Mouse (Mus musculus): ENCODE measurements around the gene Coro2b. TPM values are rescaled to one million over a fixed set of nuclear protein-coding genes. Genes with fewer than 3 reads are reported as not detected.

The Coro2b gene
- total RNA-seq (2021), result 1 to 10 TPM; 5.1 to 6.5 TPM
- long read RNA-seq, experiment 1, result 0 reads
- long read RNA-seq, experiment 2, result 0 reads

GRCm38 (mm10) chr9:62536655-62537631 is at the start of gene Coro2b:
Gene Coro2b, minus strand, starts transcription at chr9:62537044.
- DNase-seq, result peak; percentile 82

DNA sequence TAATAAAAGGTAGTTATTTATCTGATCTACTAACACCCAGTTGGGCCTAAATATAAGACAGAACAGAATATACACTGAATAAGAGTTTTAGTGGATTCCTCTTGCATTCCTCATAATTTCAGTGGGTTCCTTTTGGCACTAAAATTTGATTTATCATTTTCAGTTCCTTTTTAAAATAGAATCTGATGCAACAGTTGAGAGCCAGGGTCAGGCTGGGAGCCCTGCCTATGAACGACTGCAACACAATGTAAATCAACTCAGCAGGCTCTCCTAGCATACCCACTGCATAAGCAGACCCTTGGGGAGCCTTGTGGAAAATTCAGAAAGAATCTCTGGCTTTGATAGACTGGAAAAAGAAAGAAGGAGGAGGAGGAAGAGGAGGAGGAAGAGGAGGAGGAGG is 40.7 kb upstream of the Coro2b start:
- no peak for DNase-seq

GRCm38 (mm10) chr9:62569121-62569520 is 32.3 kb upstream of the Coro2b start:
- DNase-seq, result peak; percentile 43

- DNase-seq, result no peak
These were observed 31.0 kb upstream of the Coro2b start for GRCm38 (mm10) chr9:62567818-62568217.

- no peak for DNase-seq
These were observed 25.4 kb upstream of the Coro2b start for GRCm38 (mm10) chr9:62562236-62562635.

DNA sequence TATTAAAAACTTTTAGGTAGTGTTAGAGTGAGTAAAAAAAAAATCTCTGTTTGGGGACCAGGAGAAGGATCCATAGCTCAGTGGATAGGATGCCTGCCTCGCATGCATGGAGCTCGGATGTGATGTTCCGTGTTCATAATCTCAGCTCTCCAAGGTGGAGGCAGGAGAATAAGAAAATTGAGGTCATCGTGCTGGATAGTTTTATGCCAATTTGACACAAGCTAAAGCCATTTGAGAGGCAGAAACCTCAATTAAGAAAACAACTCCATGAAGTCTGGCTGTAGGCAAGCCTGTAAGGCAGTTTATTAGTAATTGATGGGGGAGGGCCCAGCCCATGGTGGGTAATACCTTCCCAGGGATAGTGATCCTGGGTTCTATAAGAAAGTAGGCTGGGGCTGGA is 23.6 kb upstream of the Coro2b start:
- DNase-seq, result no peak

- DNase-seq, result peak; percentile 87
These were observed 23.2 kb upstream of the Coro2b start for GRCm38 (mm10) chr9:62560006-62560405.

DNA sequence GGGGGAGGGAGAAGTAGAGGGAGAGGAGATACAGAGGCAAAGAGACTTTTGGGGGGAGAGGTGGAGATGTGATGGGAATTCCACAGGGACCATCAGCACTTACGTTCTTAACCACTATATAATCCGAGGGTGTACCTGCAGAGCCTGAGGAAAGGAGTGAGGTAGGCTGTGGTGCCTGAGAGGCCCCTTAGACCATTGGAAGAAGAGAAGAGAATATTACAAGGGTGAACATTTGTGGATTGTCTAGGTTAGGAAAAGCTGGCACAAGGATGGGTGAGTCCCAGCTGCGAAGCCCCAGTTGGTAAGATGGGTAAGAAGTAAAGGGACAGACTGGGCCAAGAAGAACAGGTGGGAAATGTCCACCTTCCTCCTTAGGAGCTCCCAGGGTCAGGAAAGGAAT is 22.6 kb upstream of the Coro2b start:
- no peak for DNase-seq

DNA sequence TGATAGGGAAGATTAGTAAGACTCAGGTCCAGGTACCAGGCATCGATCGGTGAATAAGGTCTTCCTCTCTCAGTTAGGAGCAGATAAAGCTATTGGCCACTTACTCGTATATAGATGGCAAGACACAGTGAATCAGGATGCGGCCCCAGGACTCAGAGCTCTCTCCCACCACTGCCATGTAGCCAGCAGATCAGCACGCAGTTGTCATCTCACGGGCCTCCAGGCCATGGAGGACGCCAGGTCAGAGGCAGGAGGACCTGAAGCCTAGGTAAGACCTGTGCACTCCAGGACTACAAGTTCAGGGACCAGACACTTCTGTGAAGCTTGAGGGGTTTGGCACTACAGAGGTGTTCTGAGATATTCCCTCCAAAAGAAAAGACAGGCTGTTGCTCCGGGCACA is 21.2 kb upstream of the Coro2b start:
- DNase-seq, result no peak

GRCm38 (mm10) chr9:62556748-62557147 is 19.9 kb upstream of the Coro2b start:
- no peak for DNase-seq

- no peak for DNase-seq
These were observed 18.5 kb upstream of the Coro2b start for GRCm38 (mm10) chr9:62555258-62555856.

DNA sequence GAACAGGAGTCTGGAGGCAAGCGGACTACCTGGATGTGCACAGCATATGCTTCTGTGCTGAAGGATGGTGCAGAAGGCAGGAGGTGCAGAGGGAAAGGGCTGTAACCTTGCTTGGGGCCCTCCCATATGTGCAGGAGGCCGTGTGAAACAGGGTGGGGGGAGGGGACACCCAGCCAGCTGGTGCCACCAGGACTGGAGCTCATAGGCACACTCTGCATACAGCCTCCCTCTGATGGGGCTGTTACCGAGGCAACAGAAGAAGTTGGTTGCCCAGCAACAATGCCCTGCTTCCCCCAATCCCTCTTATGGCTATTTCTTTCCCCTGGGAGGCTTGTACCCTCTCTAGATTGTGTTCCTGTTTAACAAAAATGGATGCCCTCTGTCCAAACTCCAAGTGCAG is 17.8 kb upstream of the Coro2b start:
- no peak for DNase-seq

DNA sequence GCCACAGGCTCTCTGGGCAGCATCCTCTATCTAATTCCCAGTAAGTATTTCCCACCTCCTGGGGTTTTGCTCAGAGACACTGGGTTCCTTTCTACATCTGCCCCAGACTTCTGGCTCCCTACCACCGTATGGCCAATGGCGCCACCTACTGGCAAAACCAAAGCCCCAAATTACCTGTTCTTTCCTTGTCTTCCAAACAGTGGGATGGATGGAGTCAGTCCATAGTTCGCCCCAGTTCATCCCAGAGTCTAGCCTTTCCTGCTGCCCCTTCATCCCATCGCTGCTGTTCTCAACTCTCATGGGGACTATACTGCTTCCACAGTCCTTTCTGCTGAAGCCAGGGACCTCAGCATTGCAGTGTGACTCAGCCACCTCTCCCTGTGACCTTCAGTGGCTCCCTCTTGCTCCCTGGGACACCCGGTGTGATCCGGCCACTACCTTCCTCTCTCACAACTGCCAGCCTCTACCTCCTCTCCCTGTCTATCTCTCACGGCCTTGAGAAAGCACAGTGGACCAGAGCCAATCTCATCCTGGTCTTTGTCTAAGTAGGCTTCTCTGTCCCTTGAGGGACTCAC is 16.6 kb upstream of the Coro2b start:
- peak; percentile 44 for DNase-seq

DNA sequence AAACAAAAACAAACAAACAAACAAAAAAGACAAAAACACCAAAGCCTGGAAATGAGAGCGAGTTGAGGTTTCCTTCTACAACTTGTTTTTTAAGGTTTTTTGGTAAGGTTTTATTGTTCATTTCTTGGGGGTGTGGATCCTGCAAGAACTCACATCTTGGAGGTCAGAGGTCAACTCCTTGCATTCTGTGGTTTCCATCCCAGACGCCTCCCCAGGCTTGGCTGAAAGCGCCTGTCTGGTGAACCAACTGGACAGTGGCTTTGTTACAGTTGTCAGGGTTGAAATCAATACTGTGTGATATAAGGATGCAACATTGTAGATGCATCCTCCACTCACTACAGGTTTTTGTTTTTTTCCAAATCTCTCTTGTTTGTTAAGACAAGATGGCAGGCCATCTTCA is 14.7 kb upstream of the Coro2b start:
- DNase-seq, result no peak

GRCm38 (mm10) chr9:62550661-62551093 is 13.8 kb upstream of the Coro2b start:
- DNase-seq, result no peak

GRCm38 (mm10) chr9:62549809-62550208 is 13.0 kb upstream of the Coro2b start:
- peak; percentile 73 for DNase-seq

DNA sequence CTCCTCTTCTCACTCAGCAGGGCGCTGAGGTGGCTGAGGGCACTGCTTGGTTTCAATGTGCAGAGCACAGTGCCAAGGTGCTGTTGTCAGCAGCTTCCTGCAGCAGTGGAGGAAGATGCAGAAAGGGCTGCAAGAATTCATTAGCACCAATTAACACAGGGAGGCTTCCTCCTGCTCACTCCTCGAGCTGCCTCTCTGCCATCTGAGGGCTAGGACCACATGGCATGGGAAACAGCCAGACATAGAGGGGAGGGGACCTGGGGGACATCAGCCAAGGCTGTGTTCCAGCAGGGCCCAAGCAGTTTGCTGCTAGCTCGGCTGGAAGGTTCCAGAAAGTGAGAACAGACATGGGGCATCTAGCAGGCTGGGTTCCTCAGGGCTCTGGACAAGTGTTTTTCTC is 10.6 kb upstream of the Coro2b start:
- DNase-seq, result no peak

DNA sequence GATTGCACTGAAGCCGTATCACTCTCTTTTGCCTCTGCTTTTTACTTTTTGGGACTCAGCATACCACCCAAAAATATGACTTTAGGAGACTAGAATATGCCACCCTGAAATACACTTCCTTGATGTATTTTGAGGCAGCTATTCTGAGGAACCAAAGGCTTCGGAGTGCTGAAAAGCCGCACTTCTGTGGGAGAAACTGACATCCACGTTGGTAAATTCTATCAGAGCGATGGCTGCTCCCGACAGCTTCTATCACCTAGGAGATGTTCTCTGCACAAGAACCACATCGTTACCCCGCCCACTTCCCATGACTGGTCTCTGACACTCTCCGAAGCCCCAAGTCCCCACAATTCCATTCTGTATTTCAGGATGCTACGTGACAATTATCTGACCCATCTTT is 8.0 kb upstream of the Coro2b start:
- DNase-seq, result no peak

- no peak for DNase-seq
These were observed 7.0 kb upstream of the Coro2b start for GRCm38 (mm10) chr9:62543878-62544277.

DNA sequence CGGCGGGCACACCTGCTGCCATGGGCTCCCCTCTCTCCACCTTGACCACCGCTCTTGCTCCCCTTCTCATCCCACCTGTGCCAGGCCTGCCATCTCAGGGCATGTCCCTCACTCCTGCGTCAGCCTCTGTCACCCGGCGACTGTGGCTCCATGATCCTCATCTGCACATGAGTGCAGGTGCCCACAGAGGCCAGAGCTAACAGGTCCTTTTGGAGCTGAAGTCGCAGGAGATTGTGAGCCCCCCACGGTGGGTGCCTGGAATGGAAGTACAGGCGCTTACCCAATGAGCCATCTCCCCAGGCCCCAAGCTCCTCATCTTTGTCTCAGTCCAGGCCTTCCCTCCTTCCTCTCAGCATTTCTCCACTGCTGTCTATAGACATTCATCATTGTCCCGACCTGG is 4.8 kb upstream of the Coro2b start:
- no peak for DNase-seq

DNA sequence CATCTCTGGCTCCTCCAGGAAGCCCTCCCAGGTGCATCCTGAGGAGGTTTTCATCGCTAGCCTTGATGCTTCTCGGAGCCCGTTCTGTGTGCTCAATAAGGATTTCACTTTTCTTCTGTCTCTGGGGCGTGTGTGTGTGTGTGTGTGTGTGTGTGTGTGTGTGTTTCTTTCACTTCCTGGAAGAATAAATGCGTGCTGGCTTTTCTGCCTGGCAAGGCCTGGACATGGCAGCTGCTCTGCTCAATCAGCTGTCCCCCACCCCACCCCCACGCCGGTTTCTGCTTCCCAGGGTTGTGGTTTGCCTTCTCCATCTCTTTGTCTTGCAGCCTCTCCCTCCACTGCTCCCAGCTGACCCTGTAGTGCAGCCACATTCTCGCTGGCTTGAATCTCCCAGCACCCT is 4.3 kb upstream of the Coro2b start:
- DNase-seq, result peak; percentile 71

DNA sequence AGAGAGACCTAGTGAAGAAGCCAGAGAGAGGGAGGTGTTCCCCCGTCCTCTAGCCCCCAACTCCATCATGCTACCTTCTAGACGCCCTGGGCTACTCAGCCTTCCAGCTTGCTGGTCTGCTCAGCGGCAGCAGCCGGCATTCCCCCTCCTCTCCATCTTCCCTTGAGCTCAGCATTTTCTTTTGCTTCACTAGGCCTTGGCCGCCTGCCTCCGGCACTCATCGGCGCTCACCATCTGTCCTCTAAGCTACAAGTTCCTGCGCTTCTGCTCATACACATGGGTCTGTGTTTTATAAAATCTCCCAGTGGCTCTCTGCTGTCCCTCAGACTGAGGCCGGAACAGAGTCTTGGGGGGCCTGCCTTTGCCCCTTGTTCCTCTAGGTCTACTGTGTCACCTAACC is 3.9 kb upstream of the Coro2b start:
- no peak for DNase-seq

DNA sequence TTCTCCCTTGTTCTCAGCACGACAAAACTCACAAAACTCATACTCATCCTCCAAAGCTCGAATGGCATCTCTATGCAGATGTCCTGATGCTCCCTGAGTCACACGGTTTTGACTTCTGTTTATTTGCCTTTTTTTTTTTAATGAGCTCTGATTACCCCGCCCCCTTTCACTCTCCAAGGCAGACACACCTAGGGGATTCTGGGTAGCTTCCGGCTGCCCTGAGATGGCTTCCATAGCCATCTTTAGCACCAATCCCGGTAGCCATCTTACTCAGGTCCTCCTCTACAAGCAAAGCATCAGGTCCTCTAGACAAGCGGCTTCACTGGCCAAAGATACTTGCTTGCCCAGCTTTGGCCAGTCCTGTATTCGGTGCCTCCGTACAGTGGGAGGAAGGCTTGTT is 3.3 kb upstream of the Coro2b start:
- no peak for DNase-seq

All from gastrocnemius, postnatal 25 days (tissue).